Mouse (Mus musculus) liver, postnatal 0 days (tissue): ENCODE measurements around the gene Dock3. TPM values are rescaled to one million over a fixed set of nuclear protein-coding genes. Genes with fewer than 3 reads are reported as not detected.

ENCODE experiments used
- ATAC-seq: fragments of 200-750 bp; cut with Nextera tagmentation; 2 replicates; pipeline ENCODE4 v1.8.0; 2017; ENCODE audit warnings: mild to moderate bottlenecking, moderate library complexity
- DNase-seq: peaks from one replicate; pipeline ENCODE4 v3.0.0-alpha.2; 2016
- H3K27ac ChIP-seq: fragments of 300-500 bp; sonication (generic); 2 replicates; pipeline ENCODE4 v1.5.1; 2014; ENCODE audit warnings: antibody characterized with exemption, moderate library complexity, mild to moderate bottlenecking, low read depth
- H3K27me3 ChIP-seq: fragments of 300-500 bp; sonication (generic); 2 replicates; pipeline ENCODE4 v1.6.1; 2014; ENCODE audit warnings: low read length, control low read depth, mixed read lengths; ENCODE audit not compliant: insufficient read depth
- H3K36me3 ChIP-seq: fragments of 300-500 bp; sonication (generic); replicated peaks from 2 replicates; pipeline ENCODE4 v1.6.1; 2014; ENCODE audit warnings: mild to moderate bottlenecking, control low read depth, low read length, moderate library complexity, mixed read lengths; ENCODE audit not compliant: insufficient read depth
- H3K4me1 ChIP-seq: fragments of 300-500 bp; sonication (generic); 2 replicates; pipeline ENCODE4 v1.6.1; 2014; ENCODE audit warnings: antibody characterized with exemption, mild to moderate bottlenecking, control low read depth; ENCODE audit not compliant: insufficient read depth
- H3K4me2 ChIP-seq: fragments of 300-500 bp; sonication (generic); 2 replicates; pipeline ENCODE4 v1.6.1; 2014; ENCODE audit warnings: low read depth, mild to moderate bottlenecking, low read length, moderate library complexity, mixed read lengths
- H3K4me3 ChIP-seq: fragments of 300-500 bp; sonication (generic); 2 replicates; pipeline ENCODE4 v1.5.1; 2014; ENCODE audit warnings: low read depth, low read length
- H3K9ac ChIP-seq: fragments of 300-500 bp; sonication (generic); replicated peaks from 2 replicates; pipeline ENCODE4 v1.6.1; 2014; ENCODE audit warnings: mild to moderate bottlenecking, moderate library complexity
- H3K9me3 ChIP-seq: fragments of 300-500 bp; sonication (generic); 2 replicates; pipeline ENCODE4 v1.6.1; 2016; ENCODE audit warnings: mild to moderate bottlenecking, control low read depth, low read length, mixed read lengths
- CTCF ChIP-seq: sonication (generic); IDR thresholded peaks from 2 replicates; pipeline ENCODE4 v1.5.1; 2016; ENCODE audit warnings: antibody characterized with exemption, low read depth
- EP300 ChIP-seq: IDR thresholded peaks from 2 replicates; pipeline ENCODE4 v1.6.1; 2016; ENCODE audit warnings: antibody characterized with exemption, low read depth, mild to moderate bottlenecking
- WGBS: fragments of 180-500 bp; shearing (Covaris S2); extraction: QIAGEN DNeasy Blood & Tissue Kit; methylation state at CpG from one replicate; pipeline ENCODE4 v1.1.7; 2014; ENCODE audit not compliant: insufficient replicate concordance; 5-methylcytosine and 5-hydroxymethylcytosine counted together
- polyA plus RNA-seq: library from polyadenylated mRNA; unstranded; fragments of >200 nt; fragmentation: Nextera tagmentation; extraction: Ambion mirVana; gene quantifications from 2 replicates; pipeline ENCODE4 v1.2.1, GENCODE M21; 2015

The Dock3 gene
- polyA plus RNA-seq, 1 experiment from 2014 or later, result not detected

DNA sequence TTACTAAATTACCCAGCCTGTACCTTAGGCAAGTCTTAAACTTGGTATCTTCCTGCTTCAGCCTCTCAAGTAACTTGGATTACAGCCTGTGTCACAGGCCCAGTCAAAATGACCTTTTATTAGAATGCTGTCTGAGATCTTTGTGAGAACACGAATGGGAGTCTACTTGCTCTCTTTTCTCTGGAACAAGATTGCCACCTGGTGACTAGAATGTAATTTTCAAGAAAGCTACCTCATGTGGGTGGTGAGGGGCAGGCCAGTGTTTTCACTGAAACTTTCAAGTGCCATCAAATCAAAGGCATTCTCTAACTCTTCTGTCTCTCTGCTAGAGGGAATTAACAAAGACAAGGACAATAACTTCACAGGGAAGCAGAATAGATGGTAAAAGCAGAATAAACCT is 317.9 kb downstream of the Dock3 start:
- Histone ChIP-seq H3K27ac (no peak overlapping the region), H3K9me3 (no peaks in the 10 kb centered on the region), H3K4me3 (no peak overlapping the region), H3K4me2 (no peak overlapping the region), H3K9ac (no peak overlapping the region), H3K27me3 (no peaks in the 10 kb centered on the region), H3K36me3 (no peaks in the 10 kb centered on the region), H3K4me1 (no peaks in the 10 kb centered on the region)
- DNase-seq (no peak), ATAC-seq (no peak)
- TF ChIP-seq CTCF, result peak; percentile 40
- no peak for TF ChIP-seq EP300
- 5% methylated on average over 1 of the region's 1 CpGs for WGBS

DNA sequence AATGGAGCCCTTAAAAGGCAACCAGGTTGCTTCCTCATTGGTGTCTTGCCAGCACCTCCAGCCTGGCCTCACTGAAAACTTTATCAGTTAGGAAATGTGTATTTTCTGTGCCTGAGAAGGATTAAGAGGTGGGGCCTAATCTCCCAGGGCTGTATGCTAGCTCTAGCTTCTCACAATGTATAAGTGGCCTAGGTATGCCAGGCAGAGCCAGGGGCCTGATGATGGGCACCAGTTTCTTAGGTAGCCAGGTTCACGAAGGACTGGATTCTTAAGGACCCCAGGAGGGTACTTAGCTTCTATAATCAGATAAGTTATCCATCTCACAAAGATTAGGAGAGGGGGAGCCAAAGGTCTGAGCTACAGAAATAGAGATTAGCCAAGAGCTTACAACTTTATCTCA is 320.1 kb downstream of the Dock3 start:
- Histone ChIP-seq H3K4me1 (0 out of 2 replicates have a peak, but pooled peaks cover 3% of the 10 kb centered on the region), H3K27ac (no peak overlapping the region), H3K36me3 (no peaks in the 10 kb centered on the region), H3K27me3 (no peaks in the 10 kb centered on the region), H3K4me3 (no peak overlapping the region), H3K9me3 (no peaks in the 10 kb centered on the region), H3K9ac (no peak overlapping the region), H3K4me2 (no peak overlapping the region)
- ATAC-seq (no peak), DNase-seq (no peak)
- no peak for TF ChIP-seq EP300
- TF ChIP-seq CTCF, result no peak
- 59% methylated on average over 1 of the region's 1 CpGs for WGBS

DNA sequence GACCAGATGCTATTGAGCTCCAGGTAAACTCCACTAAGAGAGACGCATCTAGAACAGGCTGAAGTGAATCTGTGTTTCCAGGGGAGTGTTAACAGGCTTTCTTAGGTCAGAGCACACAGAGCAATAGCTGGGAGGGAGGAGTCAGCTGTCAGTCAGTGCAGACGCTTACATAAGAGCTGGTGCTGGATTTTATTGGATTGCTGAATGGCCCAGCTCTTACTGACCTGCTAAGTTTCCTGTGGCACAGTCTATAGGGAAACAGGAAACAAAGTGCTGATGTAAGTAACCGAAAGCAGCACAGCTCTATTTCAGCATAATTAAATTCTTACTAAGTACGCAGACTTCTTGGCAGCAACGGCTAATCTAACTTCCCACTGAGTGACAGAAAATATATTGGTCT is 323.0 kb downstream of the Dock3 start:
- TF ChIP-seq CTCF (no peak), EP300 (no peak)
- H3K27me3 ChIP-seq, result no peaks in the 10 kb centered on the region
- no peak overlapping the region for H3K4me2 ChIP-seq
- no peaks in the 10 kb centered on the region for H3K9me3 ChIP-seq
- no peak overlapping the region for H3K27ac ChIP-seq
- H3K9ac ChIP-seq, result no peak overlapping the region
- 16% methylated on average over 5 of the region's 5 CpGs for WGBS
- ATAC-seq (peak; percentile 82), DNase-seq (peak; percentile 27)
- 0 out of 2 replicates have a peak, but pooled peaks cover 3% of the 10 kb centered on the region for H3K4me1 ChIP-seq
- H3K36me3 ChIP-seq, result no peaks in the 10 kb centered on the region
- no peak overlapping the region for H3K4me3 ChIP-seq

DNA sequence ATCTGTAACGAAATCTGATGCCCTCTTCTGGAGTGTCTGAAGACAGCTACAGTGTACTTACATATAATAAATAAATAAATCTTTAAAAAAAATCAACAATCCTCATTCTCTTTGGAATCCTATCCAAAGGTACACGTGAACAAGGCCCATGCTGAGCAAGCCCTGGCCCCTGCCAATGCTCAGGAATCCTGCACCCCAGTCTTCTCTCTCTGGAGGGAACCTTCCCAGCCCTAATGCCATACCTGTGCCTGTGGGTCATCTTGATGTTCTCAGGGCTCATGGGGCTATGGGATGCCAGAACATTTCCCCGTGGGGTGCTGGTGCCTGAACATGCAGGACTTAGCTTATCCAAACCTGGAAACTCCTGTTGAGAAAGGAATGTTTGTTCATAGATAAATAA is 323.5 kb downstream of the Dock3 start:
- no peak for ATAC-seq
- no peaks in the 10 kb centered on the region for H3K9me3 ChIP-seq

DNA sequence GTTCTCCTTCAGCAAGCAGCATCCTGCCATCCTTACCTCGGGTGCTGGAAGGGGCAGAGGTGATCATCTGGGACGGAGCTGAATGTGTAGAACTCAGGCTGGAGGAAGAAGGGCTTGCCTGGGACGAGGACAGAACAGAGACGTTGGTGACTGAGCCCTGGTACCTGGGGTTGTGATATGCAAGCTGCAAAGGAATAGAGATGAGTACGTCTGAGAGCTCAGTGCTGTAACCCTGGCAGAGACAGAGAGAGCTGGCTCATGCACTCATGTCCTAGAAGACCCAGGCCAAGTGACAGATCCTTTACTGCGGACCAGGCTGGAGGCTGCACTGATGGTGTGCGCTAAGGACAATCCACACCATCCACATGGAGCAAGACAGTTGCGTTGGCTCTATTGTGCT is 325.1 kb downstream of the Dock3 start:
- TF ChIP-seq EP300 (no peak), CTCF (no peak)
- no peak for ATAC-seq
- no peak overlapping the region for H3K4me2 ChIP-seq
- H3K4me3 ChIP-seq, result no peak overlapping the region
- 0 out of 2 replicates have a peak, but pooled peaks cover 3% of the 10 kb centered on the region for H3K4me1 ChIP-seq
- no peaks in the 10 kb centered on the region for H3K27me3 ChIP-seq
- WGBS, result 80% methylated on average over 8 of the region's 8 CpGs
- no peaks in the 10 kb centered on the region for H3K36me3 ChIP-seq
- H3K27ac ChIP-seq, result no peak overlapping the region
- H3K9me3 ChIP-seq, result no peaks in the 10 kb centered on the region
- DNase-seq, result no peak
- H3K9ac ChIP-seq, result no peak overlapping the region

More for the DNA sequence above, 323.5 kb downstream of the Dock3 start:
- Histone ChIP-seq H3K36me3 (no peaks in the 10 kb centered on the region), H3K4me2 (no peak overlapping the region), H3K4me3 (no peak overlapping the region), H3K27ac (no peak overlapping the region), H3K4me1 (0 out of 2 replicates have a peak, but pooled peaks cover 3% of the 10 kb centered on the region), H3K27me3 (no peaks in the 10 kb centered on the region), H3K9ac (no peak overlapping the region)
- DNase-seq, result no peak
- WGBS, result 66% methylated on average over 3 of the region's 3 CpGs
- TF ChIP-seq CTCF (no peak), EP300 (no peak)

DNA sequence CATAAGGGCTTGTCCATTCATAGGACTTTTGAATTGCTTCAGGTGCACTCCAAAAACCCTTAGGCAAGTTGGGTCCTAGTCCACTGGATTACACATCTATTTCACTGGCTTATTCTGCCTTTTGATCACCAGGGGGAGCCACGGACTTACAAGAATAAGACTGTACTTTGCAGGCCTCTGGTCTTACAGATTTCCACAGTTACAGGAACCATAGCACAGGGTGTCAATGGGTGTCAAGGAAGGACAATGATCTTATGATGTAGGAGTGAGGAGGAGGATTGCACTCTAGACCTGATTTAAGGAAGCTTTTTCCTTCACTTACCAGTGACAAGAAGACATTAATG is 327.9 kb downstream of the Dock3 start:
- no peak overlapping the region for H3K4me3 ChIP-seq
- DNase-seq (no peak), ATAC-seq (no peak)
- TF ChIP-seq CTCF, result peak; percentile 80
- no peak for TF ChIP-seq EP300
- no peak overlapping the region for H3K9ac ChIP-seq
- WGBS, result 7% methylated on average over 1 of the region's 1 CpGs
- no peaks in the 10 kb centered on the region for H3K36me3 ChIP-seq
- H3K9me3 ChIP-seq, result no peaks in the 10 kb centered on the region
- 0 out of 2 replicates have a peak, but pooled peaks cover 3% of the 10 kb centered on the region for H3K4me1 ChIP-seq
- no peak overlapping the region for H3K4me2 ChIP-seq
- H3K27ac ChIP-seq, result no peak overlapping the region
- H3K27me3 ChIP-seq, result no peaks in the 10 kb centered on the region
